Mouse (Mus musculus) lung, postnatal 0 days (tissue): ENCODE data around the gene Nol3.
A peak's percentile ranks its signal among the peaks of the same experiment; 100 is the strongest.

Experiments
- CTCF ChIP-seq: IDR thresholded peaks from 2 replicates; pipeline ENCODE4 v1.5.1; 2016; ENCODE audit warnings: antibody characterized with exemption, mild to moderate bottlenecking
- EP300 ChIP-seq: IDR thresholded peaks from 2 replicates; pipeline ENCODE4 v1.6.1; 2016; ENCODE audit warnings: antibody characterized with exemption, mild to moderate bottlenecking, control low read depth

GRCm38 (mm10) chr8:105263244-105263912 is 12.6 kb upstream of the Nol3 start:
- TF ChIP-seq CTCF, result peak; percentile 28; the same call in 1 of the 2 replicates
- TF ChIP-seq EP300, result no peak
